Mouse (Mus musculus) kidney, embryonic 15.5 days (tissue): ENCODE data around the gene Anks1b. TPM values are rescaled to one million over a fixed set of nuclear protein-coding genes. Genes with fewer than 3 reads are reported as not detected.

ENCODE experiments used
- ATAC-seq: fragments of 200-750 bp; cut with Nextera tagmentation; replicated peaks from 2 replicates; pipeline ENCODE4 v1.8.0; 2017; ENCODE audit warnings: moderate TSS enrichment; ENCODE audit not compliant: low FRiP score
- H3K27ac ChIP-seq: fragments of 300-500 bp; sonication (generic); 2 replicates; pipeline ENCODE4 v1.5.1; 2015; ENCODE audit warnings: mild to moderate bottlenecking, inconsistent platforms
- H3K27me3 ChIP-seq: fragments of 300-500 bp; sonication (generic); 2 replicates; pipeline ENCODE4 v1.6.1; 2015; ENCODE audit warnings: inconsistent platforms
- H3K36me3 ChIP-seq: fragments of 300-500 bp; sonication (generic); 2 replicates; pipeline ENCODE4 v1.6.1; 2015; ENCODE audit warnings: inconsistent platforms
- H3K4me1 ChIP-seq: fragments of 300-500 bp; sonication (generic); 2 replicates; pipeline ENCODE4 v1.6.1; 2015; ENCODE audit warnings: inconsistent platforms
- H3K4me2 ChIP-seq: fragments of 300-500 bp; sonication (generic); 2 replicates; pipeline ENCODE4 v1.6.1; 2015; ENCODE audit warnings: moderate library complexity, mild to moderate bottlenecking, inconsistent platforms
- H3K4me3 ChIP-seq: fragments of 300-500 bp; sonication (generic); replicated peaks from 2 replicates; pipeline ENCODE4 v1.5.1; 2015; ENCODE audit warnings: mild to moderate bottlenecking, inconsistent platforms
- H3K9ac ChIP-seq: fragments of 300-500 bp; sonication (generic); 2 replicates; pipeline ENCODE4 v1.6.1; 2015; ENCODE audit warnings: mild to moderate bottlenecking, inconsistent platforms
- H3K9me3 ChIP-seq: fragments of 300-500 bp; sonication (generic); replicated peaks from 2 replicates; pipeline ENCODE4 v1.6.1; 2016; ENCODE audit warnings: inconsistent platforms
- WGBS: fragments of 180-500 bp; shearing (Covaris S2); methylation state at CpG from one replicate; pipeline ENCODE4 v1.1.7; 2015; ENCODE audit warnings: mixed read lengths; 5-methylcytosine and 5-hydroxymethylcytosine counted together
- polyA plus RNA-seq: library from polyadenylated mRNA; unstranded; fragments of >200 nt; fragmentation: Nextera tagmentation; extraction: Ambion mirVana; gene quantifications from 2 replicates; pipeline ENCODE4 v1.2.1, GENCODE M21; 2015

Gene Anks1b
- polyA plus RNA-seq, 1 experiment from 2014 or later, result 4.1 TPM

- peak; percentile 83 for ATAC-seq
- Histone ChIP-seq H3K4me2 (peak overlapping the region; percentile 99), H3K4me1 (peaks cover 13% of the 10 kb centered on the region), H3K9me3 (no peaks in the 10 kb centered on the region), H3K27ac (no peak overlapping the region), H3K9ac (peak overlapping the region; percentile 42), H3K36me3 (no peaks in the 10 kb centered on the region), H3K27me3 (peaks cover 34% of the 10 kb centered on the region), H3K4me3 (peak overlapping the region; percentile 63)
- WGBS, result 1% methylated on average over 34 of the region's 56 CpGs
Measured at GRCm38 (mm10) chr10:89872501-89873145, 686 bp upstream of the Anks1b start.

GRCm38 (mm10) chr10:89874036-89874435 lies 727 bp downstream of the Anks1b start:
- no peak overlapping the region for H3K9ac ChIP-seq
- H3K4me2 ChIP-seq, result peak overlapping the region; percentile 99
- WGBS, result 5% methylated on average over 8 of the region's 8 CpGs
- H3K4me3 ChIP-seq, result peak overlapping the region; percentile 63
- H3K9me3 ChIP-seq, result no peaks in the 10 kb centered on the region
- H3K36me3 ChIP-seq, result no peaks in the 10 kb centered on the region
- no peak for ATAC-seq
- H3K4me1 ChIP-seq, result peaks cover 13% of the 10 kb centered on the region
- peaks cover 34% of the 10 kb centered on the region for H3K27me3 ChIP-seq
- H3K27ac ChIP-seq, result no peak overlapping the region

GRCm38 (mm10) chr10:89883561-89883960 lies 10.3 kb downstream of the Anks1b start:
- no peak overlapping the region for H3K4me2 ChIP-seq
- H3K9me3 ChIP-seq, result no peaks in the 10 kb centered on the region
- 88% methylated on average over 8 of the region's 8 CpGs for WGBS
- no peak overlapping the region for H3K4me3 ChIP-seq
- H3K4me1 ChIP-seq, result no peaks in the 10 kb centered on the region
- no peaks in the 10 kb centered on the region for H3K36me3 ChIP-seq
- ATAC-seq, result no peak
- H3K9ac ChIP-seq, result no peak overlapping the region
- H3K27ac ChIP-seq, result no peak overlapping the region
- no peaks in the 10 kb centered on the region for H3K27me3 ChIP-seq

DNA sequence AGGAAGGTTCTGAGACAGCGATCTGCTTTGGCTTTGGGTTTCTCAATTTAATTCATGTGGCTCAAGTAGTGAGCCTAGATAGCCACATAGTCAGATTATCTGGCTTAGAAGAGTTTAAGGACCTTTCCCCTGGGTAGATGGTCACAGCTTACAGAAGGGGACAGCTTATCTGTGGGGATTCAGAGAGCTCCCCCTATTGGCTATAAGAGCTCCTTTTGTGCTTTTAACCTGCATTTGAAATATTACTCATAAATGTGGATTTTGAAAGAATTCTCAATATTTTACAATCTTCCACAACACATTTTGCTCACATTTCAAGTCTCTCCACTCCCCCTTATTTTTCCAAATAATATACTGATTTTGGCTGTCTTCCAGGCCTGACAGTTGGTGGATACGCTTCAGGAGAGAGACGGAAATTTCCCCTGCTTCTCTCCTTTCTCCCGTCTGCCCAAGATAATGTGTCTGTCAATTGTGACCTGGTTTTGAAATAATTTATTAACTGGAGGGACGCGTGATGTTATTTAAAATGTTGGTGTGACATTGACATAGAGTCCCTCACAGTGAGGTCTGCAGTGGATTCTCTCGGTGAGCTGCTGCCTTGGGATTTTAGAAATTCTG lies 29.5 kb downstream of the Anks1b start:
- no peak overlapping the region for H3K27ac ChIP-seq
- WGBS, result 53% methylated on average over 7 of the region's 7 CpGs
- no peaks in the 10 kb centered on the region for H3K27me3 ChIP-seq
- ATAC-seq, result no peak
- no peak overlapping the region for H3K9ac ChIP-seq
- H3K36me3 ChIP-seq, result no peaks in the 10 kb centered on the region
- no peak overlapping the region for H3K4me2 ChIP-seq
- H3K4me3 ChIP-seq, result no peak overlapping the region
- H3K4me1 ChIP-seq, result no peaks in the 10 kb centered on the region
- H3K9me3 ChIP-seq, result no peaks in the 10 kb centered on the region

DNA sequence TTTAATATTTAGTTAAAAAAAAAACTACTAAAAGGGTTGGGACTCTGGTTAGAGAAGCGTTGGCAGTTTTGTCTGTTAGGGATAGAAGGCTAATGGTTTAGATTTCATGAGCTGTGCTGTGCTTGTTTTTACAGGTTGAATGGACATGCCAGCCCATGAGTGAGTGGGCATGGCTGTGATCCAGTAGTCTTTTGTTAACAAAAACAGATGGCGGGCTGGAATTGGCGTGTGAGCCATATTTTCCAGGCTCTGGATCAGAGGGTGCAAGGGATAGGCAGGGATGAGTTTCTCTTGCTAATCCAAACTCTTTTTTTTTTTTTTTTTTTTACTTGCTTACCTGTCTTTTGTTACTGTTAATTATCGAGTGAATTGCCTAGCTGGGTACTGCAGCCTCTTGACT lies 38.6 kb downstream of the Anks1b start:
- no peaks in the 10 kb centered on the region for H3K4me1 ChIP-seq
- H3K9ac ChIP-seq, result no peak overlapping the region
- no peak overlapping the region for H3K4me3 ChIP-seq
- no peak overlapping the region for H3K4me2 ChIP-seq
- ATAC-seq, result no peak
- 91% methylated on average over 4 of the region's 4 CpGs for WGBS
- no peaks in the 10 kb centered on the region for H3K9me3 ChIP-seq
- no peaks in the 10 kb centered on the region for H3K27me3 ChIP-seq
- no peak overlapping the region for H3K27ac ChIP-seq
- H3K36me3 ChIP-seq, result no peaks in the 10 kb centered on the region

DNA sequence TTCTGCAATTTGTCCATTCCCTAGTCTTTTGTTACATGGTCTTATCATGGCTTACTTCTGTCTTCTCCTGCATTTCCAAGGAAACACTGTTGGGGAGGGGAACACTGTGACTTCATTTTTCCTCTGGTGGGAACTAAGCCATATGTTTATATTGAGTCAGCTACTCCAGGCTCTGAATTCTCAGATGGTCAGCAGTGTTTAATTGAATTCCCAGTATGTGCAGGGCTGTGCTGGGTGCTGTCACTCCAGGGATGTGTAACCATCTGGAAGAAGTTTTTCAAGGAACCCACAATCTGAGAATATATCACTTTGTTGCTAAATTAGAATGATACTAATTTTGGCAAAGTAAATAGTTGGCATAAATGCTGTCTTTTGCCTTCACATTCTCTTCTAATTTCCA lies 39.9 kb downstream of the Anks1b start:
- no peak for ATAC-seq
- Histone ChIP-seq H3K36me3 (no peaks in the 10 kb centered on the region), H3K4me3 (no peak overlapping the region), H3K9me3 (no peaks in the 10 kb centered on the region), H3K9ac (no peak overlapping the region), H3K4me2 (no peak overlapping the region), H3K27ac (no peak overlapping the region), H3K4me1 (no peaks in the 10 kb centered on the region), H3K27me3 (no peaks in the 10 kb centered on the region)

- H3K4me2 ChIP-seq, result no peak overlapping the region
- no peak for ATAC-seq
- no peaks in the 10 kb centered on the region for H3K9me3 ChIP-seq
- no peak overlapping the region for H3K27ac ChIP-seq
- H3K36me3 ChIP-seq, result no peaks in the 10 kb centered on the region
- H3K27me3 ChIP-seq, result no peaks in the 10 kb centered on the region
- no peak overlapping the region for H3K4me3 ChIP-seq
- WGBS, result 79% methylated on average over 1 of the region's 1 CpGs
- no peak overlapping the region for H3K9ac ChIP-seq
- no peaks in the 10 kb centered on the region for H3K4me1 ChIP-seq
Measured at GRCm38 (mm10) chr10:89917141-89917540, 43.8 kb downstream of the Anks1b start.

DNA sequence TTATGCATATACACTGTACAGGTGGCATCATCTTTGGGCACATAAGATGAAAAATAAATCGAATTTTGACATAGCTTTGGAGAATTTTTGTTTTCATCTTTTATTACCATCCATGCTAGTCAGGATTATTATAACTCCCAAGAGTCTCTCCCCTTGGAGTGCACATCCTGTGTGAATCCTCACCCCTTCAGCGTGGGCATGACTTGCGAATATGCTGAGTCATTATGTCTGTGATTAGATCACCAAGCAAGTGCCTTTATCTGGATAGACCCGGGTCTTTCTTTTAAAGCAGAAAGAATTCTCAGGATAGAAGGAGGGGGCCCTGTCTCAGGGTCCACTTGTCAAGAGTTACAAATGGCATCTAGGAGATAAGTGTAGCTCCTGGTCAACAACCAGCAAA lies 48.7 kb downstream of the Anks1b start:
- Histone ChIP-seq H3K27ac (no peak overlapping the region), H3K36me3 (no peaks in the 10 kb centered on the region), H3K27me3 (no peaks in the 10 kb centered on the region), H3K4me3 (no peak overlapping the region), H3K9me3 (peaks cover 14% of the 10 kb centered on the region), H3K9ac (no peak overlapping the region), H3K4me1 (no peaks in the 10 kb centered on the region), H3K4me2 (no peak overlapping the region)
- WGBS, result 80% methylated on average over 4 of the region's 4 CpGs
- no peak for ATAC-seq

DNA sequence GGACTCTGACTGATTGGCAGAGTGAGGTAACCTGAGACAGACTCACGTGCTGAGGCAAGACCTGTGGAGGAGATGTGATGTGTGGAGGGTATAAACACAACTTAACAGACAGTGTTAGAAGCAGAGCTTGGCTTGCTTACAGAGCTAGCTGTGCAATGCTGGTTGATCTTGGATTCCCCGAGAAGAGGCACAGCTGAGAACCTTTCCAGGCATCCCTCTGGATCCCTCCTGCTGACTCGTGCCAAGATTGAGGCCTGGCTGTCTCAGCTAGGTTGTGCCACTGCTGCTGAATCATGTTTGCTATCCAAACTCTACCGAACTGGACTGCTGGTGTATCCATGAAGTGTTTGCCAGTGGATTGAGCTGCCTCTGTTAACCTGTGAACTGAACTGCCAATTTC lies 68.9 kb downstream of the Anks1b start:
- Histone ChIP-seq H3K27me3 (no peaks in the 10 kb centered on the region), H3K4me3 (no peak overlapping the region), H3K9ac (no peak overlapping the region), H3K4me1 (no peaks in the 10 kb centered on the region), H3K4me2 (no peak overlapping the region), H3K9me3 (no peaks in the 10 kb centered on the region), H3K36me3 (no peaks in the 10 kb centered on the region), H3K27ac (no peak overlapping the region)
- no peak for ATAC-seq
- 76% methylated on average over 4 of the region's 4 CpGs for WGBS

- whole genome bisulfite sequencing, result 85% methylated on average over 1 of the region's 1 CpGs
- Histone ChIP-seq H3K9me3 (no peaks in the 10 kb centered on the region), H3K4me1 (no peaks in the 10 kb centered on the region), H3K4me2 (no peak overlapping the region), H3K36me3 (no peaks in the 10 kb centered on the region), H3K27ac (no peak overlapping the region), H3K9ac (no peak overlapping the region), H3K27me3 (no peaks in the 10 kb centered on the region), H3K4me3 (no peak overlapping the region)
- ATAC-seq, result no peak
Measured at GRCm38 (mm10) chr10:89946636-89947349, 73.5 kb downstream of the Anks1b start.

- 81% methylated on average over 4 of the region's 4 CpGs for WGBS
- H3K27ac ChIP-seq, result no peak overlapping the region
Measured at GRCm38 (mm10) chr10:89974361-89974760, 101.1 kb downstream of the Anks1b start.

DNA sequence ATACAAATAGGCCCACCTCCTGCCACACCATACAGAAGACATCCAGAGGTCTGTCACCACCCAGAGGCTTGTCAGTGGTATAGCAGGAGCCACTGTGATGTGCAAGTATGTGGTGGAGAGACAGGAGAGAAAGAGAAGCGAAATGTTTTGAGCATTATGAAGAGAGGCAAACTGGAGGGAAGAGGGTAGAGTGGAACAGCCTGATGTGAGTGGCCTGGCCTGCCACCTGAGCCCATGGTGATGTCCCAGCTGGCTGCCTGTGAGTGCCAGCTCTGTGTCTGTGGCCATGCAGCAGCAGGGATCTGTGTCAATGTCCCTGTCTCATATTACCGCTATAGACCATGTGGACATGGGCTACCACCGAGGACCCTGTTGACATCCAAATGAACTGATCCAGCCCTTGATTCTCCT lies 102.1 kb downstream of the Anks1b start:
- no peak overlapping the region for H3K4me2 ChIP-seq

More at GRCm38 (mm10) chr10:89974361-89974760, 101.1 kb downstream of the Anks1b start:
- Histone ChIP-seq H3K4me3 (no peak overlapping the region), H3K4me1 (no peaks in the 10 kb centered on the region), H3K9me3 (no peaks in the 10 kb centered on the region), H3K36me3 (no peaks in the 10 kb centered on the region), H3K9ac (no peak overlapping the region), H3K4me2 (no peak overlapping the region), H3K27me3 (no peaks in the 10 kb centered on the region)
- ATAC-seq, result no peak

More for the DNA sequence above, 102.1 kb downstream of the Anks1b start:
- ATAC-seq, result peak; percentile 67
- 51% methylated on average over 3 of the region's 3 CpGs for WGBS
- Histone ChIP-seq H3K36me3 (no peaks in the 10 kb centered on the region), H3K9ac (no peak overlapping the region), H3K9me3 (no peaks in the 10 kb centered on the region), H3K27me3 (no peaks in the 10 kb centered on the region), H3K4me3 (no peak overlapping the region), H3K4me1 (no peaks in the 10 kb centered on the region), H3K27ac (no peak overlapping the region)
